Mouse (Mus musculus) brain, embryonic 14.5 days (tissue): ENCODE data around the gene Slc9a8. TPM values are rescaled to one million over a fixed set of nuclear protein-coding genes. Genes with fewer than 3 reads are reported as not detected.
A peak's percentile ranks its signal among the peaks of the same experiment; 100 is the strongest.

Experiments used
- DNase-seq: peaks from one replicate; pipeline ENCODE4 v3.0.0-alpha.2; 2011; ENCODE audit warnings: low read depth
- CTCF ChIP-seq: fragments of 200-500 bp; IDR thresholded peaks from 2 replicates; pipeline ENCODE4 v1.5.1; 2012; ENCODE audit warnings: inconsistent platforms, mild to moderate bottlenecking, moderate library complexity, borderline replicate concordance; ENCODE audit not compliant: insufficient read depth, insufficient read length; ENCODE audit errors: extremely low read depth
- POLR2A ChIP-seq: fragments of 200-500 bp; IDR thresholded peaks from 2 replicates; pipeline ENCODE4 v1.6.1; 2012; ENCODE audit warnings: mild to moderate bottlenecking, inconsistent platforms, borderline replicate concordance; ENCODE audit not compliant: poor library complexity, insufficient read depth, insufficient read length, severe bottlenecking; ENCODE audit errors: extremely low read depth
- polyA plus RNA-seq: library from polyadenylated mRNA; depleted of rRNA; stranded (reverse); fragments of >200 nt; gene quantifications from 2 replicates; pipeline ENCODE4 v1.2.3, GENCODE M21; 2012

Slc9a8 gene
- polyA plus RNA-seq, 1 experiment = 45.5 TPM

DNA sequence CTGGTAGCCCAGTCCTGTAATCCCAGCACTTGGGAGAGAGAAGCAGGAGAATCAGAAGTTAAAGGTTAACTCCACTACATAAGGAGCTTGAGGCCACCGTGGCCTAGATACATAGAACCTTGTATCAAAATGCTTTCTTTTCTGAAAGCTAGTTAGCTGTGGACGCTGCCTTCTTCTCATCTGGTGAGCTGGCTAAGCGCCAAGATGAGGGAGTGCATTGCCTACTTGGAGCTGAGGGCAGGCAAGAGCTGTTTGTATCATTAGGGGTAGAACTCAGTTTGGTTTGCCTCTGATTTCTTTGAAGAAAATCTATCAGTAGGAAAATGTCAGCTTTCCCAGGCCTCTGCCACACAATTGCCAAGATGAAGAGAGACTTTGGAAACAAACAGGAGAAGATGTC is 32.3 kb downstream of the Slc9a8 start:
- TF ChIP-seq POLR2A = no peak
- no peak for TF ChIP-seq CTCF
- peak; percentile 42 for DNase-seq

DNA sequence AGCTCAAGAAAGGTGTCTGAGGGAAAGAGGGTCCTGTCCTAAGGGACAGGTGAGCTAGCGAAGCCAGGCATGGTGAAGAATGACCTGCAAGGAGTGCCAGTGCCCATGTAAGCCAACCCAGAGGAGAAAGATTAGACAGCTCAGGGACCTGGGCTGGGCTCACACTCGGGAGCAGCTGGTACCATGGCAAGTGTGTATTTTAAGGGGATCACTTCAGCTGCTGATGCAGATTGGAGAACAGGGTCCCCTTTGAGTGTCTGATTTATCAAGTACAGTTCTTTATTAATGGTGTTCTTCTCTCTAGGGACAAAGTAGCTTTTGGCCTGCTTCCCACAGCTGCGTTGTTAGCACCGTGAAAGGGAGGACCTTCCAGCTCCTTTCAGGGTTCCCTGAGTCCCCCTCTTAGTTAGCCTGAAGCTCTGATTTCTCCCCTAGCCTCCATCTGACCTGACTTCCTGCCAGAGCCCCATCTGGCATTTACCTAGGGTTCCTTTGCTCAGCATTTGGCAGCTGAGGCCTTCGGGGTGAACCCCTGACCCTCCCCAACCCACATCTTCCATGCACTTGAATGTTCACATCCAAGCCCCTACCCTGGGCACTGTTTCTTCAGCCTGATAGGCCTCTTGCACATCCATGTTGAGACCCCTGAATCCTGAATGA is 35.0 kb downstream of the Slc9a8 start:
- TF ChIP-seq POLR2A (no peak), CTCF (no peak)
- peak; percentile 2 for DNase-seq

DNA sequence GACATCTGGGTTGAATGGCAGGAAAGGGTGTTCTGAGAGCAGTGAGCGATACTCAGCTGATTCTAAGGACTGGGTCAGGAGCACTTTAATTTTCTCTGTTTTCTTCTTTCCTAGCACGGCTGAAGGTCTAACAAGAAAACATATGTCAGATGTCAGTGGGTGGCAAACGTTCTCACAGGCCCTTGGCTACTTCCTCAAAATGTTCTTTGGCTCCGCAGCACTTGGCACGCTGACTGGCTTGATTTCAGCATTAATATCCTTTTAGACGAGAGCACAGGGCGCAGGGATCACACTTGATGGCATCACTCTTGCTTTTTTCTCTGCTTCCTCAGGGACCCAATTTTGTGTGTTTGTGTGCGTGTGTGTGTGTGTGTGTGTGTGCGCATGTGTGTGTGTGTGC is 35.7 kb downstream of the Slc9a8 start:
- peak; percentile 5 for DNase-seq
- TF ChIP-seq POLR2A (no peak), CTCF (no peak)

GRCm38 (mm10) chr2:167458548-167458947 is 37.0 kb downstream of the Slc9a8 start:
- DNase-seq = no peak
- TF ChIP-seq CTCF (no peak), POLR2A (no peak)

DNA sequence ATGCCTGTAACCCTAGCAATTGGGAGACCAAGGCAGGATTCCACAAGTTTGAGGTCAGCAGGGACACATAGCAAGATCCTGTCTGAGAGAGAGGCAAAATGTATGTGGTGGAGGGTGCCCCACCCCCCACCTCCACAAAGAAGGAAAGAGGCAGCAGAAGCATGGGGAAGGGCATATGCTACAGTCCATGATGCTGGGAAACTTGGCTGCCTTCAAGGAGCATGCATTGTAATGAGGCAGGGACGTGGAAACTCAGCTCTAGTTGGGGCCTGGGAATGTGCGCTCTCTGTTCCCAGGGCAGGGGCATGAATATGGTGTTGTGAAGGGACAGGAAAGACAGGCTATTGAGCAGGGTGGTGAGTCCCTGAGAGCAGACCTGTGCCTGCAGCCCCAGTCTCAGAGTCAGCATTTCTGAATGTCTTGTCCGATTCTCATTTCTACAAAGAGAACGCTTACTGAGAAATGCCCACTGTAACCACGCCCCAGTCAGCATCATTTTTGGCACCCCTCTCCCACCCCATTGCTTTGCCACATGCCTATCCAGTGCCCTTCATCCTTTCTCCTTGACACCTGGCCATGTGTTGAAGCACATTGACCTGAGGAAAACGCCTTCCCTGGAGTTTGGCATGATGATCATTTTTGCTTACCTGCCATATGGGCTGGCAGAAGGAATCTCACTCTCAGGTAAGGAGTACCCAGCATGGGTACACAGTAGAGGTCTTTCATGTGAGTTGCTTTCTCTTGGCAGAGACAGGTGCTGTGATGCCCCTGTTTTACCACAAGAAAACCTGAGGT is 37.8 kb downstream of the Slc9a8 start:
- TF ChIP-seq CTCF (no peak), POLR2A (no peak)
- no peak for DNase-seq

DNA sequence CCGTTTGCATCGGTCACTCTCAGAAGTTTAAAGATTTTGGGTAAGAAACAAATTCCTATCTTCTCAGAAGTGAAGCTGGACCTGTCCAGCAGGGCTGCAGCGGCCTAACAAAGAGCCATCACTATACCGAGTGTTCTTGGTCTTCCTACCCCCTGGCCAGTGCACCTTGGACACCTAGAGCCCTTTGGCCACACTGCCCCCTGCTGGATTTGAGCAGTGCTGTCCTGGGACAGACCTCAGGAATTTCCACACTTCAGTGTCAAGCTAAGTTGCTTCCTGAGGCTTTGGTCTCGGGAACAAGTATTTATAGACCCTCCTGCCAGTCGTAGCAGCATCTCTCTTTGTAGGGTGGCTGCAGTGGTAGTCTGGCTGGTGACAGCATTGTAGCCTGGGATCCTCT is 41.4 kb downstream of the Slc9a8 start:
- no peak for TF ChIP-seq POLR2A
- TF ChIP-seq CTCF = peak; percentile 82
- peak; percentile 59 for DNase-seq

GRCm38 (mm10) chr2:167463802-167464201 is 42.3 kb downstream of the Slc9a8 start:
- no peak for TF ChIP-seq CTCF
- TF ChIP-seq POLR2A = no peak
- DNase-seq = no peak

- no peak for DNase-seq
Observed at GRCm38 (mm10) chr2:167465951-167466350, 44.4 kb downstream of the Slc9a8 start.

GRCm38 (mm10) chr2:167467214-167467613 is 45.7 kb downstream of the Slc9a8 start:
- DNase-seq = no peak

More at GRCm38 (mm10) chr2:167465951-167466350, 44.4 kb downstream of the Slc9a8 start:
- TF ChIP-seq POLR2A = no peak
- no peak for TF ChIP-seq CTCF

DNA sequence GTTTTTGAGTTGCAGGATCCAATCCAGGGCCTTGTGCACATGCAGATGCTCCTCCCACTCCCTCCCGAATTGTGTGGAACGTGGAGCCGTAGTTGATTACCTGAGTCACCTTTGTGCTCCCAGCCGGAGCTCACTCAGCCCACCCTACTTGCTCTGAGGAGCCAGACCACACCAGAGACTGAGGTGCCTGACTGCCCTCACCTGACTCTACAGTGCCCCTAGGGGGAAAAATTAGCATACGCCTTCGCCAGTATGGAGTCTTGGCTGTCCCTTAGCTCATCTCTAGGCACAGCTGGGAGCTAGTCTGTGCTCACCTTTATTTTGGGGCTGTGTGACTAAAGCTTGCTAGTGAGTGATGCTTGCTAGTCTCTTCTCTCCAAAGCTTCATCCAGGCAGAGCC is 46.9 kb downstream of the Slc9a8 start:
- no peak for DNase-seq
- TF ChIP-seq POLR2A (no peak), CTCF (no peak)

More at GRCm38 (mm10) chr2:167467214-167467613, 45.7 kb downstream of the Slc9a8 start:
- no peak for TF ChIP-seq CTCF
- no peak for TF ChIP-seq POLR2A

DNA sequence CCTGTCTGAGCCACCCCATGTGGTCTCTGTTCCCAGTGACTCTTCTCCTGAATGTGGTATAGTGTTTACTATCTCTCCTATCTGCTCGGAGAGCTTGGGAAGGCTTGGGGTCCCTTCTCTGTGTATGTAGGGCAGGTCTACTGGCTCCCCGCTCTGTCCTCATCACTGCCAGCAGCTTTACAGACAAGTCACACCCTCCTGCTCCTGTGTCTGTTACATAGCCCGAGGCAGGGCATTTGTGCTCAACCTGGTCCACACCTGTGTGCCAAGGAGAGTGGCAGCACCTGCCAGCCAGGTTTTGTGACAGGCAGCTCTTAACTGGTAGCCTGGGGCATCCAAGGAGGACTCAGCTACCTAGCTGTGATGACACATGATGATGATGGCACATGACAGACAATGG is 49.1 kb downstream of the Slc9a8 start:
- DNase-seq = no peak

DNA sequence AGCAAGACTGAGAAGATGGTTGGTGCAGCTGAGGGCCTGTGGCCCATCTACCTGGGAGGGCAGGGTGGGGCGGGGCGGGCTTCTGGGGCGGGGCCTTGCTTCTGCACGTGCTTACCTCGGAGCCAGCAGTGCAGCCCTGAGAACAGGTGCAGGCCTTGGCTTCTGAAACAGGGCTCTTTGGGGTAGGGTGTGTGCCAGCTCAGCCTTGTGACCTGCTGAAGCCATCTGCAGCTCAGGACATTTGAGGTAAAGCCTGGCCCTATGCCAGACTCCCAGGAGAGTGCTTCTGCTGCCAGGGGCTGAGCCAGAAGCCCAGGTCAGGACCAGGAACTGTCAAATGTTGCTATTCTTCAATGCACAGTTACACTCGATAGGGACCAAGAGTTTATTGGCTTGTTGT is 50.1 kb downstream of the Slc9a8 start:
- TF ChIP-seq CTCF (no peak), POLR2A (no peak)
- DNase-seq = no peak

More for the DNA sequence above, 49.1 kb downstream of the Slc9a8 start:
- TF ChIP-seq CTCF (no peak), POLR2A (no peak)

DNA sequence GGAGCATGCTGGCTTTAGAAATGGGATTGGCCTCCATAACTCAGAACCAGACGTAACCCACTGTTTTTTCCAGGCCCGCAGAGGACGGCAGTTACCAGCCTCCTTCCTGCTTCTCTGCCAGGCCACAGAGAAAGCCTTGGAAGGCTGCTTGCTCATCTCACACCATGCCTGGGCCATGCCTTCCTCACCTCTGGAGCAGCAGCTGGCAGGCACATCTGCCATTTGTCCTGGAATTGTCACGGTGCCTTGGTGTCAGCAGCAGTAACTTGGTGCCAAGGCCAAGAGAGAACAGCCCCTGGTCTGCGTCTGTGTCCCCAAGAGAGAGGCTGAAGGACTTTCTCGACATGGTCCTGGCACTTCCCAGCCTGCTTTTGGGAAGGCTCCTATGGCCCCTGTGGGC is 52.7 kb downstream of the Slc9a8 start:
- TF ChIP-seq POLR2A (no peak), CTCF (no peak)
- DNase-seq = no peak
